Mouse (Mus musculus) neutrophil, adult 59 days (primary cell): ENCODE results near the gene Arid3a. TPM values are rescaled to one million over a fixed set of nuclear protein-coding genes. Genes with fewer than 3 reads are reported as not detected.

Experiments used
- total RNA-seq, 2 experiments: library from RNA; stranded (reverse); gene quantifications; 1 replicate in 1 of 2; 2 replicates in 1 of 2; pipeline ENCODE4 v1.2.4; 2023

The Arid3a gene
- total RNA-seq, result 100 to 1,000 TPM; 187 to 197 TPM

GRCm38 (mm10) chr10:79926491-79927323 lies at the start of gene Arid3a:
Gene Arid3a, plus strand, starts transcription at chr10:79927043.

GRCm38 (mm10) chr10:79886054-79886453 lies 40.8 kb upstream of the Arid3a start, which contains the start of gene Elane:
Gene Elane, plus strand, starts transcription at chr10:79886247.

DNA sequence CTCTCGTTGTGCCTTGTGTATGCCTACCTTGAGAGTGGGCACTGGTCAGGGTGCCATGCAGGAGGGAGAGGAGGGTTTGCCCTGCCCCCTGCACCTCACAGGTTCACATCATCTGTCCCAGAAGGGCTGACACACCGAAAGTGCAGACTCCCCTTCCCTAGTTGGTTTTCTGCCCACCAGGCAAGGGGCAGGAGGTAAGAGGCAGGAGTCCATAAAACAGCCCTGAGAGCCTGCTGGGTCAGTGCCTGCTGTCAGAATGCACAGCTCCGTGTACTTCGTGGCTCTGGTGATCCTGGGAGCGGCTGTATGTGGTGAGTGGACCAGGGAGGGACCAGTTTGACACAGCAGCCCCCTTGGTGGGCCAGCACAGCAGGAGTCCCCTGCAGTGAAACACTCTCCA lies 36.2 kb upstream of the Arid3a start, which contains the start of gene Cfd:
Cfd (plus strand) TSS at position 184 of the 400 bp plus-strand sequence.

GRCm38 (mm10) chr10:79908167-79909091 lies 18.4 kb upstream of the Arid3a start, which contains the start of gene Med16:
Gene Med16, minus strand, starts transcription at chr10:79908923.

DNA sequence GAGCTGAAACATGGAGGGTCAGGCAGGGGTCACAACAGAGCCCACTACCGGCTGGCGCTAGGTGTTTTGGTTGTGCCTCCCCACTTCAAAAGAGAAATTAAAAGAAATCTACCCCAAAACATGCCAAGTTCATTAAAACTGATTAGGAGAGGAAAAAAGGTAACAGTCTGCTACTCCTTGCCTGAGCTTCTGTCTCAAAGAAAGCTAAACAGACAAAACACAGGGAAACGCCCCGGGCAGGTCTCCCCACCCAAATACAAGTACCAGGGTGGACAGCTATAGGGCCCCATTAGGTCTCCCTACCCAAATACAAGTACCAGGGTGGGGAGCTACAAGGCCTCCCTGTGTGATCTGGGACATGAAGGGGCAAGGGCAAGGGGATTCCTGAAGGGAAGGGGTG lies 16.3 kb upstream of the Arid3a start, which contains the start of gene Gm26602:
Gm26602 (plus strand) TSS at position 301 of the 400 bp plus-strand sequence.

GRCm38 (mm10) chr10:79916808-79917531 lies 9.9 kb upstream of the Arid3a start, which contains the start of gene Kiss1r:
Gene Kiss1r, plus strand, starts transcription at chr10:79916971.

GRCm38 (mm10) chr10:79920958-79921535 lies 5.8 kb upstream of the Arid3a start, which contains the start of gene R3hdm4:
Gene R3hdm4, minus strand, starts transcription at chr10:79921208.

DNA sequence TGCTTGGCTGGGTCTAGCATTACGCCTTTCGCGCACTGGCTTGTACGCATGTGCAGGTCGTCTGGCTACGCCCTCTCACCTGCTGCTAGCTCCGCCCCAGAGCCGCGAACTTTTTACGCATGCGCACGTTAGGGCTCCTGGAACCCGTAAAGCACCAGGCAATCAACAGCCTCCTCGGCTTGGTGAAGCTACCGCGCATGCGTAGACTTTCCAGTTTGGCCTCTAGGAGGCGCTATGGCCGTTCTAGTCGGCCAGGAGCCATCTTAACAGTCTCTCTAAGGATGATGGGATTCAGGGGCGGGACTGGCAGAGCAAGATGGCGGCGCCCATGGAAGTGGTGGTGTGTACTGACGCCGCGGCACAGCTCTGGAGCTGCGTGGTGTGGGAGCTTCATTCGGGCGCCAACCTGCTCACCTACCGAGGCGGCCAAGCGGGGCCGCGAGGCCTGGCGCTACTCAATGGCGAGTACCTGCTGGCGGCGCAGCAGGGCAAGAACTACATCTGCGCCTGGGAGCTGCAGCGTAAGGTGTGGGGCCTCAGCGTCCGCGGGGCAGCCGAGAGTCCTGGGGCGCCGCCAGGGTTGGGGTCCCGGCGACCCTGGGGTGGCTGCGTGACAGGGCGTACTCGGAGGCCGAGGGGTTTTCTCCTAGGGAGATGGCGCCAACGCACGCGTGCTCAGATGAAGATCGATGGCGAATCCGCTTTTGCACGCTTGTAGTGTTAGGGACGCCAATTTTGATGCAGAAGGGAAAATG lies 33.2 kb downstream of the Arid3a start, which contains the start of gene Wdr18:
Wdr18 (plus strand) TSS at position 306 of the 755 bp plus-strand sequence.

DNA sequence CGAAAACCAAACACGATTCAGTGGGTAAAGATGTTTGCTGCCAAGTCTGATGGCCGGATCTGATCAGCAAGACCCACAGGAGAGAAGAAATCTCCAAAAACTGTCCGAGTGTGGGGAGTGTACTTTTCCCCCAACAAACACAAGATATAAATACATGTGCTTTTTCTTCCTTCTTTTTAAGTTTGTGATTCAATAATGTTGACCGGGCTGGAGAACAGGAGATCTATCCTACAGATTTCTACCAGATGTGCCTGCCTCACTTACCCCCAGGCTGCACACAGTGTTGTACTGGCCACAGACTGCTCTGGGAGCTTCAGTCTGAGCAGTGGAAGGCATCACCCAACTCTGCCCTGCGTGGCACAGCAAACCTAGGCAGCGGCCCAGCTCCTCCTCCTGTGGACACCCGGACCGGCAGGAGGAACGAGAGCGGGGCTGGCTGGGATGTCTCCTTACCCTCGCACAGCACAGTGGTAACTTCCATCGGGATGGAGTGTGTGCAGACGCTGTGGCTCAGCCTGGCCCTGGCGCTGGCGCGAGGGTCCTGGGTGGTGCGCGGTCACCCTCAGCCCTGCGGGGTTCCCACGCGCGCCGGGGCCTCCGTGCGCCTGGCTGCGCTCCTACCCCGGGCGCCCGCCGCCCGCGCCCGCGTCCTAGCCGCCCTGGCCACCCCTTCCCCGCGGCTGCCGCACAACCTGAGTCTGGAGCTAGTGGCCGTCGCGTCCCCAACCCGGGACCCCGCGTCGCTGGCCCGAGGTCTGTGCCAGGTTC lies 43.8 kb downstream of the Arid3a start, which contains the start of gene Grin3b:
Grin3b (plus strand) TSS at position 301 of the 768 bp plus-strand sequence.

DNA sequence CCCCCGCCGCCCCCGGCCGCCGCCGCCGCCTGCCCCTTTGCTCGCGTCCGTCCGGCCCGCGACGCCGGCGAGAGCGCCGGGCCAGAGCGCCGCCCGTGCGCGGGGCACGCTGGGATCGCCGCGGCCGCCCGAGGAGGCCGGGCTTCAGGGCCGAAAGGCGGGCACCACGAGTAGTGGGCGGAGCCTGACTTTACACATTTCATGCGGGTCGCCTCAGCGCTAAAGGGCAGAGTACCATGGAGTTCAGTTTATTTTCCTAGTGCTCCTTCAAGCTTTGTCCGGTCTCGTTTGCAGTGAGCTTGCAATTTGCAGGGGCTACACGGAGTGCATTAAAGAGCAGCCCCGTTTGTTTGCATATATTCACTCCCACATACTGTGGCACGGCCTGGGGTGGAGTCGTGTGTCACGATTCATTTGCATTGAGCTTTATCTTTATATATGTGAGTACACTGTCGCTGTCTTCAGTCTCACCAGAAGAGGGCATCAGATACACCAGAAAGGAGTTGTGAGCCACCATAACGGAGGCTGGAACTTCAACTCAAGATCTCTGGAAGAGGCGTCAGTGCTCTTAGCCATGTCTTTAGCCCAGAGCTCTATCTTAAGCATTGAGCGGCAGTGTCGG lies 57.5 kb downstream of the Arid3a start, which contains the start of gene Tmem259:
Tmem259 (minus strand) TSS at position 136 of the 622 bp plus-strand sequence.

GRCm38 (mm10) chr10:79988506-79989271 lies 61.8 kb downstream of the Arid3a start, which contains the start of gene Cnn2:
Gene Cnn2, plus strand, starts transcription at chr10:79988584.

DNA sequence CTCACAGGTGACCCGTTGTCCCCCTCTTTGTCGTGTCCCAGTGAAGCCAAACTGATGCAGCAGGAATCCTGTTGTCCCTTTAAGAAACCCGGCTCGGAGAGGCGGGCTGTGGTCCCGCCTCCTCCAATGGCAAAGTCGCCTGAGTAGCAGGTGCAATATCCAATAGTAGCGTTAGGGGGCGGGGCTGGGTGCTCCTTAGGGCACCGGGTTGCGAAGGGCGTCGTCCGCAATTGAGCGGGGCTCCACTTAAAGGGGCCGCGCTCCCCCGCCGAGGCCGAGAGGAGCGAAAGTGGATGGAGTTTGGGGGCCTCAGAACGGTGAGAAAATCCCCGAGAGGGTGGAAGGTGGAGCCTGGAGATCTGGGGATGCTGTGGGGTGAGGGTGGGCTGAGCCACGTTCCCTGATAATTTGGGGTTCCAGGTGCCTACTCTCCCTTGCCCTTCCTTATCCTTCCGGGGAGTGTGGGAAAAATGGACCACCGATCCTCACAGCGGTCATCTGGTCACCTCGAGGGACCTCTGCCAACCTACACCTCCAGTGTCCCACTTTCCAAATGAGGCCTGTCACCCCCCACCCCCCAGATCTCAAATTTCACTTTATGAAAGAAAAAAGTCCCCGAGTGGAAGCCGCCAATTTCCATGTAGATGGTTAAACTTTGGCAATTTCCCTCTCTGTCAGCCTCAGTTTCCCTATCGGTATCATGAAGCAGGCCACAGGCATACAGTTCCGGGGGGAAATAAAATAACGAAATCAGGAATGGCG lies 69.6 kb downstream of the Arid3a start, which contains the start of gene Abca7:
Abca7 (plus strand) TSS at position 223 of the 762 bp plus-strand sequence.

Other genes with a start within 250 kb of the Arid3a start
- 10 to 100 TPM; 66.7 to 77.6 TPM for gene Cdc34, start 244.8 kb upstream of the Arid3a start, total RNA-seq
- 1 to 10 TPM; 1.1 to 1.2 TPM for gene Gzmm, start 238.0 kb upstream of the Arid3a start, total RNA-seq
- gene Bsg, start 222.6 kb upstream of the Arid3a start, total RNA-seq, result 100 to 1,000 TPM; 117 to 123 TPM
- gene Hcn2, start 210.4 kb upstream of the Arid3a start, total RNA-seq, result under 1 TPM; 0.11 to 0.18 TPM
- gene Polrmt, start 180.5 kb upstream of the Arid3a start, total RNA-seq, result 10 to 100 TPM; 13.7 to 15.0 TPM
- gene Fgf22, start 172.0 kb upstream of the Arid3a start, total RNA-seq, result not detected
- gene Rnf126, start 160.1 kb upstream of the Arid3a start, total RNA-seq, result 10 to 100 TPM; 25.1 to 26.7 TPM
- gene Fstl3, start 149.8 kb upstream of the Arid3a start, total RNA-seq, result 1 to 10 TPM; 4.5 to 5.9 TPM
- 10 to 100 TPM; 13.6 to 18.0 TPM for gene Prss57, start 136.1 kb upstream of the Arid3a start, total RNA-seq
- 100 to 1,000 TPM; 124 to 129 TPM for gene Palm, start 133.5 kb upstream of the Arid3a start, total RNA-seq
- gene Misp, start 106.1 kb upstream of the Arid3a start, total RNA-seq, result under 1 TPM; 0.46 to 0.51 TPM
- gene Ptbp1, start 72.6 kb upstream of the Arid3a start, total RNA-seq, result 100 to 1,000 TPM; 267 to 286 TPM
- gene Prtn3, start 52.6 kb upstream of the Arid3a start, total RNA-seq, result 100 to 1,000 TPM; 466 to 531 TPM
- gene Plppr3, start 52.4 kb upstream of the Arid3a start, total RNA-seq, result 10 to 100 TPM; 20.7 to 23.9 TPM
- gene Elane, start 40.8 kb upstream of the Arid3a start, total RNA-seq, result 100 to 1,000 TPM; 527 to 568 TPM
- not detected for gene Cfd, start 36.2 kb upstream of the Arid3a start, total RNA-seq
- 10 to 100 TPM; 32.8 to 40.7 TPM for gene Med16, start 18.1 kb upstream of the Arid3a start, total RNA-seq
- gene Gm26602, start 16.2 kb upstream of the Arid3a start, total RNA-seq, result not detected
- gene Kiss1r, start 10.1 kb upstream of the Arid3a start, total RNA-seq, result 1 to 10 TPM; 5.0 to 5.4 TPM
- gene R3hdm4, start 5.8 kb upstream of the Arid3a start, total RNA-seq, result 100 to 1,000 TPM; 488 to 566 TPM
- 10 to 100 TPM in 1 of 2 experiments, 1 to 10 TPM in 1; 9.9 to 13.2 TPM for gene Wdr18, start 33.1 kb downstream of the Arid3a start, total RNA-seq
- under 1 TPM in 1 of 2 experiments, not detected in 1; 0.26 TPM for gene Grin3b, start 43.7 kb downstream of the Arid3a start, total RNA-seq
- 10 to 100 TPM; 68.0 to 69.4 TPM for gene Tmem259, start 57.3 kb downstream of the Arid3a start, total RNA-seq
- 100 to 1,000 TPM; 543 to 593 TPM for gene Cnn2, start 61.5 kb downstream of the Arid3a start, total RNA-seq
- gene Abca7, start 69.5 kb downstream of the Arid3a start, total RNA-seq, result 100 to 1,000 TPM; 110 to 111 TPM
- 100 to 1,000 TPM; 428 to 464 TPM for gene Arhgap45, start 89.6 kb downstream of the Arid3a start, total RNA-seq
- 10 to 100 TPM; 34.8 to 48.1 TPM for gene Polr2e, start 112.8 kb downstream of the Arid3a start, total RNA-seq
- 100 to 1,000 TPM; 269 to 306 TPM for gene Gpx4, start 120.1 kb downstream of the Arid3a start, total RNA-seq
- 100 to 1,000 TPM; 141 to 163 TPM for gene Sbno2, start 178.5 kb downstream of the Arid3a start, total RNA-seq
- 100 to 1,000 TPM; 183 to 187 TPM for gene Stk11, start 188.8 kb downstream of the Arid3a start, total RNA-seq
- gene Atp5d, start 211.6 kb downstream of the Arid3a start, total RNA-seq, result 100 to 1,000 TPM; 108 to 123 TPM
- gene Cbarp, start 213.8 kb downstream of the Arid3a start, total RNA-seq, result 1 to 10 TPM; 1.2 to 1.4 TPM
- gene Midn, start 221.2 kb downstream of the Arid3a start, total RNA-seq, result 100 to 1,000 TPM; 221 to 226 TPM
- 10 to 100 TPM; 41.6 to 50.1 TPM for gene Cirbp, start 238.9 kb downstream of the Arid3a start, total RNA-seq
- gene 1600002K03Rik, start 245.9 kb downstream of the Arid3a start, total RNA-seq, result 1 to 10 TPM; 5.1 to 7.1 TPM